Mouse (Mus musculus) embryonic fibroblast, embryonic 13.5 days (primary cell): ENCODE measurements around the gene Bnc2.

Experiments
- CTCF ChIP-seq: IDR thresholded peaks from 2 replicates; pipeline ENCODE4 v1.5.1; 2011; ENCODE audit warnings: mild to moderate bottlenecking, control low read depth, low read length, moderate library complexity, borderline replicate concordance; ENCODE audit not compliant: insufficient read depth
- POLR2A ChIP-seq: IDR thresholded peaks from 2 replicates; pipeline ENCODE4 v1.6.1; 2011; ENCODE audit warnings: low read depth, mild to moderate bottlenecking, control low read depth, low read length, moderate library complexity

GRCm38 (mm10) chr4:84231251-84231650, 443.8 kb downstream of the Bnc2 start:
- TF ChIP-seq CTCF, result no peak
- TF ChIP-seq POLR2A, result no peak
